Mouse (Mus musculus): ENCODE results near the gene Sh3pxd2a.

DNA sequence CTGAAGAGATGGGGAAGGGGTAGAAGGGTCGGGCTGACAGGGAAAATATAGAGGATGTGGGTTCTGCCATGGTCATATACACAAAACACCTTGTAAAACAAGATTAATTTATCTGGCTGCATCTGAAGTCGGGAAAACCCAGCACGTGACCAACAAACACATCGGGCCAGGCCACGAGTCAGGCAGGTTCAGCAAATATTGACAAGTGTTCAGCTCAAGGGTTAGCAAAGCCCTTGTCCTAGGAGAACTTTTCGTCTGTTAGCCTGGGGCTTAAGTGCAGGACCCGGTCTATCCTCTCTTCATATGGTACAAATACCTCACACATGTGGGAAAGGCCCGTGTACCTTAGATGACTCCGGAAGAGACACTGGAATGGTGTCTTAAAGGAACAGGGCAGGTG, 18.1 kb downstream of the Sh3pxd2a start:
- TF ChIP-seq CTCF (IDR thresholded peaks at IDR 0.05; ENCODE audit: low read depth) (no peak), EP300 (IDR thresholded peaks at IDR 0.05; ENCODE audit: low read depth) (0 out of 2 replicates have a peak, but pooled peaks have one; percentile 17)

Measured in liver, postnatal 0 days (tissue).